Mouse (Mus musculus) ES-E14 (cell line): ENCODE measurements around the gene Suco.

Experiments
- CHD2 ChIP-seq: IDR thresholded peaks from 2 replicates; pipeline ENCODE4 v1.6.1; 2014; ENCODE audit warnings: mild to moderate bottlenecking, low read depth, low read length, inconsistent platforms
- HCFC1 ChIP-seq: IDR thresholded peaks from 2 replicates; pipeline ENCODE4 v1.6.1; 2012; ENCODE audit warnings: low read length, inconsistent platforms, borderline replicate concordance; ENCODE audit not compliant: insufficient read depth
- MAFK ChIP-seq: IDR thresholded peaks from 2 replicates; pipeline ENCODE4 v1.6.1; 2014; ENCODE audit warnings: mild to moderate bottlenecking, low read depth, low read length, inconsistent platforms; ENCODE audit not compliant: insufficient read depth
- ZC3H11A ChIP-seq: IDR thresholded peaks from 2 replicates; pipeline ENCODE4 v1.6.1; 2012; ENCODE audit warnings: low read depth, mild to moderate bottlenecking, inconsistent platforms, low read length, borderline replicate concordance
- ZNF384 ChIP-seq: IDR thresholded peaks from 2 replicates; pipeline ENCODE4 v1.6.1; 2012; ENCODE audit warnings: low read depth, low read length, inconsistent platforms

- no peak for TF ChIP-seq ZNF384
- TF ChIP-seq MAFK, result no peak
- no peak for TF ChIP-seq HCFC1
- TF ChIP-seq CHD2, result no peak
- no peak for TF ChIP-seq ZC3H11A
Observed at GRCm38 (mm10) chr1:161801321-161801720, 75.2 kb downstream of the Suco start.
